Mouse (Mus musculus): ENCODE measurements around the gene Gys1. TPM values are rescaled to one million over a fixed set of nuclear protein-coding genes. Genes with fewer than 3 reads are reported as not detected.

Gys1 gene
- polyA plus RNA-seq, 1 experiment from 2014 or later = 29.2 TPM

GRCm38 (mm10) chr7:45447325-45447990, 12.8 kb downstream of the Gys1 start:
- Histone ChIP-seq H3K36me3 (ENCODE audit: control insufficient read depth, insufficient read depth, low read length) (no peaks in the 10 kb centered on the region), H3K4me3 (ENCODE audit: low read depth, low read length) (no peak overlapping the region)
- no peak for ATAC-seq (ENCODE audit: low FRiP score)

GRCm38 (mm10) chr7:45449974-45450373, 15.3 kb downstream of the Gys1 start:
- 100% methylated on average over 1 of the region's 1 CpGs for WGBS
- Histone ChIP-seq H3K27ac (ENCODE audit: low read depth, low read length) (no peak overlapping the region), H3K27me3 (ENCODE audit: control insufficient read depth, insufficient read depth, low read length) (no peaks in the 10 kb centered on the region), H3K36me3 (ENCODE audit: control insufficient read depth, insufficient read depth, low read length) (peaks cover 3% of the 10 kb centered on the region; the same call in 1 of the 2 replicates), H3K9ac (ENCODE audit: low read depth, low read length) (no peak overlapping the region), H3K4me3 (ENCODE audit: low read depth, low read length) (no peak overlapping the region), H3K4me2 (replicated peaks; ENCODE audit: low read depth, low read length) (no peak overlapping the region), H3K9me3 (ENCODE audit: control insufficient read depth, low read length) (no peaks in the 10 kb centered on the region), H3K4me1 (replicated peaks; ENCODE audit: control insufficient read depth, insufficient read depth, low read length) (no peaks in the 10 kb centered on the region)
- ATAC-seq (ENCODE audit: low FRiP score) = no peak
- DNase-seq (ENCODE audit: low spot score) = no peak

More at GRCm38 (mm10) chr7:45447325-45447990, 12.8 kb downstream of the Gys1 start:
- H3K9me3 ChIP-seq (ENCODE audit: control insufficient read depth, low read length) = no peaks in the 10 kb centered on the region
- peak; percentile 49 for DNase-seq (ENCODE audit: low spot score)
- no peak overlapping the region for H3K4me2 ChIP-seq (replicated peaks; ENCODE audit: low read depth, low read length)
- H3K27me3 ChIP-seq (ENCODE audit: control insufficient read depth, insufficient read depth, low read length) = no peaks in the 10 kb centered on the region
- no peak overlapping the region for H3K9ac ChIP-seq (ENCODE audit: low read depth, low read length)
- WGBS = 28% methylated on average over 11 of the region's 11 CpGs
- H3K4me1 ChIP-seq (replicated peaks; ENCODE audit: control insufficient read depth, insufficient read depth, low read length) = no peaks in the 10 kb centered on the region
- H3K27ac ChIP-seq (ENCODE audit: low read depth, low read length) = no peak overlapping the region

- Histone ChIP-seq H3K4me3 (ENCODE audit: low read depth, low read length) (no peak overlapping the region), H3K4me1 (replicated peaks; ENCODE audit: control insufficient read depth, insufficient read depth, low read length) (no peaks in the 10 kb centered on the region), H3K27ac (ENCODE audit: low read depth, low read length) (no peak overlapping the region), H3K9ac (ENCODE audit: low read depth, low read length) (no peak overlapping the region), H3K4me2 (replicated peaks; ENCODE audit: low read depth, low read length) (no peak overlapping the region), H3K36me3 (ENCODE audit: control insufficient read depth, insufficient read depth, low read length) (peaks cover 3% of the 10 kb centered on the region; the same call in 1 of the 2 replicates), H3K9me3 (ENCODE audit: control insufficient read depth, low read length) (no peaks in the 10 kb centered on the region), H3K27me3 (ENCODE audit: control insufficient read depth, insufficient read depth, low read length) (no peaks in the 10 kb centered on the region)
- 54% methylated on average over 23 of the region's 23 CpGs for WGBS
- DNase-seq (ENCODE audit: low spot score) (peak; percentile 90), ATAC-seq (ENCODE audit: low FRiP score) (peak; percentile 71; the same call in 1 of the 2 replicates)
Measured at GRCm38 (mm10) chr7:45451344-45451982, 16.8 kb downstream of the Gys1 start.

DNA sequence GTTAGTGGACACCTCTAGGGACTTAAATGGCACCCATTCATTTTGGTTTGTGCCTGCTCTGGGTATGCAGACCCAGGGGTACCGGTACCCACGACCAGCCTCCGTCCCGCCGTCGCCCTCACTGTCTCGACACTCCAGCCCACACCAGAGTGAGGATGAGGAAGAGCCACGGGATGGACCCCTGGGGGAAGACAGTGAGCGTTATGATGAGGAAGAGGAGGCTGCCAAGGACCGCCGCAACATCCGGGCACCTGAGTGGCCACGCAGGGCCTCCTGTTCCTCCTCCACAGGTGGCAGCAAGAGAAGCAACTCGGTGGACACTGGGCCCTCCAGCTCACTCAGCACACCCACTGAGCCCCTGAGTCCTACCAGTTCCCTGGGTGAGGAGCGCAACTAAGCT, 20.3 kb downstream of the Gys1 start:
- no peak overlapping the region for H3K9ac ChIP-seq (ENCODE audit: low read depth, low read length)
- DNase-seq (ENCODE audit: low spot score) = no peak
- H3K27me3 ChIP-seq (ENCODE audit: control insufficient read depth, insufficient read depth, low read length) = no peaks in the 10 kb centered on the region
- H3K4me2 ChIP-seq (replicated peaks; ENCODE audit: low read depth, low read length) = no peak overlapping the region
- peaks cover 9% of the 10 kb centered on the region; the same call in 1 of the 2 replicates for H3K4me1 ChIP-seq (replicated peaks; ENCODE audit: control insufficient read depth, insufficient read depth, low read length)
- no peak overlapping the region for H3K4me3 ChIP-seq (ENCODE audit: low read depth, low read length)
- no peak for ATAC-seq (ENCODE audit: low FRiP score)
- H3K9me3 ChIP-seq (ENCODE audit: control insufficient read depth, low read length) = no peaks in the 10 kb centered on the region
- WGBS = 82% methylated on average over 15 of the region's 15 CpGs
- H3K27ac ChIP-seq (ENCODE audit: low read depth, low read length) = no peak overlapping the region
- H3K36me3 ChIP-seq (ENCODE audit: control insufficient read depth, insufficient read depth, low read length) = peaks cover 5% of the 10 kb centered on the region

DNA sequence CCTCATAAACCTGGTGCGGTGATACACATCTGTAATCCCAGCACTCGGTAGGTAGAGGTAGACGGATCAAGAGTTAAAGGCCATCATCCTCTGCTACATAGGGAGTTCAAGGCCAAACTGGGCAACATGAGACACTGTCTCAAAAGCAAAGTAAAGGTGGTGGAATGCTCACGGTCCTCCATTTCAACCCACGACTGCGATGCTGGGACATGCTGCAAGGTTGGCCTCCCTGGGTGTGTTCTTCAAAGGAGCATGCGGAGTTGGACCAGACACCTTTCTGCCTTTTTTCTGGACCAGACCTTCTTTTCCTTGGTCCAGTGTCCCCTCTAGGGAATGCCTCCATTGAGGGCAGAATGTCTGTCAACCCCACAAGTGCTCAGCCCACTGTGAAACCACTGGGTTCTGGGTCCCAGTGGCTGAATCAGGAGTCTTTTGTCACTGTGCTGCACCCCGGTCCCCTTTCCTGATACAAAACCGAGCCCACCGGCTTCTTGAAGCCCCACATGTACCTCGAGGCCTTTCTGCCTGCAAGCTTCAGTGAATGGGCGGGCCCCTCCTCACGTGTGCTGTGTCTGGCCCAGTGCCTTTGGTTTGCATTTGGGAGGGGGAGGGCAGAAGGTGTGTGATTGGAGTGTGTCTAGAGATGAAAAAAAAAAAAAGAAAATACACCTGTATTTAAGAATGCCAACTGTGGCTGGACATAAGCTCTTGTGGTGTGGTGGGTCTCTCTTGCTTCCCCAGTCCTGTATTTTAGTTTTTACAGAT, 21.5 kb downstream of the Gys1 start:
- no peak overlapping the region for H3K4me2 ChIP-seq (replicated peaks; ENCODE audit: low read depth, low read length)
- peaks cover 16% of the 10 kb centered on the region for H3K4me1 ChIP-seq (replicated peaks; ENCODE audit: control insufficient read depth, insufficient read depth, low read length)
- peaks cover 5% of the 10 kb centered on the region for H3K36me3 ChIP-seq (ENCODE audit: control insufficient read depth, insufficient read depth, low read length)
- no peak overlapping the region for H3K9ac ChIP-seq (ENCODE audit: low read depth, low read length)
- H3K27me3 ChIP-seq (ENCODE audit: control insufficient read depth, insufficient read depth, low read length) = no peaks in the 10 kb centered on the region
- 81% methylated on average over 13 of the region's 13 CpGs for WGBS
- H3K9me3 ChIP-seq (ENCODE audit: control insufficient read depth, low read length) = no peaks in the 10 kb centered on the region
- ATAC-seq (ENCODE audit: low FRiP score) (no peak), DNase-seq (ENCODE audit: low spot score) (no peak)
- H3K27ac ChIP-seq (ENCODE audit: low read depth, low read length) = no peak overlapping the region
- 0 out of 2 replicates have a peak overlapping the region, but pooled peaks have one; percentile 84 for H3K4me3 ChIP-seq (ENCODE audit: low read depth, low read length)

GRCm38 (mm10) chr7:45456721-45457203, 22.1 kb downstream of the Gys1 start:
- peaks cover 5% of the 10 kb centered on the region for H3K36me3 ChIP-seq (ENCODE audit: control insufficient read depth, insufficient read depth, low read length)

GRCm38 (mm10) chr7:45457204-45458060, 22.8 kb downstream of the Gys1 start:
- DNase-seq (ENCODE audit: low spot score) (peak; percentile 31), ATAC-seq (ENCODE audit: low FRiP score) (no peak)
- Histone ChIP-seq H3K36me3 (ENCODE audit: control insufficient read depth, insufficient read depth, low read length) (peaks cover 5% of the 10 kb centered on the region), H3K9me3 (ENCODE audit: control insufficient read depth, low read length) (no peaks in the 10 kb centered on the region), H3K4me3 (ENCODE audit: low read depth, low read length) (peak overlapping the region; percentile 84), H3K4me1 (replicated peaks; ENCODE audit: control insufficient read depth, insufficient read depth, low read length) (peaks cover 16% of the 10 kb centered on the region), H3K4me2 (replicated peaks; ENCODE audit: low read depth, low read length) (peak overlapping the region; percentile 64), H3K27ac (ENCODE audit: low read depth, low read length) (0 out of 2 replicates have a peak overlapping the region, but pooled peaks have one; percentile 3), H3K27me3 (ENCODE audit: control insufficient read depth, insufficient read depth, low read length) (no peaks in the 10 kb centered on the region), H3K9ac (ENCODE audit: low read depth, low read length) (no peak overlapping the region)
- WGBS = 69% methylated on average over 10 of the region's 10 CpGs

More at GRCm38 (mm10) chr7:45456721-45457203, 22.1 kb downstream of the Gys1 start:
- ATAC-seq (ENCODE audit: low FRiP score) = no peak
- peak overlapping the region; percentile 84; the same call in 1 of the 2 replicates for H3K4me3 ChIP-seq (ENCODE audit: low read depth, low read length)
- H3K4me2 ChIP-seq (replicated peaks; ENCODE audit: low read depth, low read length) = peak overlapping the region; percentile 64; the same call in 1 of the 2 replicates
- 0 out of 2 replicates have a peak overlapping the region, but pooled peaks have one; percentile 3 for H3K27ac ChIP-seq (ENCODE audit: low read depth, low read length)
- DNase-seq (ENCODE audit: low spot score) = no peak
- H3K27me3 ChIP-seq (ENCODE audit: control insufficient read depth, insufficient read depth, low read length) = no peaks in the 10 kb centered on the region
- no peak overlapping the region for H3K9ac ChIP-seq (ENCODE audit: low read depth, low read length)
- no peaks in the 10 kb centered on the region for H3K9me3 ChIP-seq (ENCODE audit: control insufficient read depth, low read length)
- 52% methylated on average over 9 of the region's 9 CpGs for WGBS
- H3K4me1 ChIP-seq (replicated peaks; ENCODE audit: control insufficient read depth, insufficient read depth, low read length) = peaks cover 16% of the 10 kb centered on the region
